ENCODE assay signal across 8 mouse cellular contexts in the genomic region with DNA sequence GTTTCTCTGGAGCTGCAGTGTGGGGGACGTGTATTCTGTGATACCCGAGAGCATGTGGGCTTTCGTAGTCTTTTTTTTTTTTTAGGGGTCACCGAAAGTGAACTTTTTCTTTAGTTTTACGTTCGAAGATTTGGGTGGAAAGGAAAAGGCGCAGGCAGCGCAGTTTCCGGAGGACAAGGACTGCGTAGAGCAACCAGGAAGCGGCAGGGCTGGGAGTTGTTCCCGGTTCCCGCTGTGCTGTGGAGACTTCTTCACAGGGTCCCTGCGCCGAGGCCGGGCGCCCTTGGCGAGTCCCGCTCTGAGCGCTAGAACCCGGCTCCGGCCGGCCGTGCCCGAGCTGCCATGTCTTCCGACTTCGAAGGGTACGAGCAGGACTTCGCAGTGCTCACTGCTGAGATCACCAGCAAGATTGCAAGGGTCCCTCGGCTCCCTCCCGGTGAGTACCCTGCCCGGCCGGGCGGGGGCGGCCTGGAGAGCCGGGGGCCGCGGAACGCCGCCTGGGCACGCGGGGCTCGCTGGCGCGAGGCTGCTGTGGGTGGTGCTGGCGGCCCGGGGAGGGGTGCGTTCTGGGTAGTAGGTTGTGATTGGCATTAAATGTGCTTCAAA. TPM values are rescaled to one million over a fixed set of nuclear protein-coding genes. Genes with fewer than 3 reads are reported as not detected.
DNase-seq lines count a peak whose midpoint lies in the region; ATAC-seq lines count a peak whose summit lies in the region.

TSS of gene Vti1a (plus strand) at position 187 of the 606 bp plus-strand sequence.

- ATAC-seq in inflammation-experienced regulatory T-cells, adult 6 months = peak; percentile 83
- ATAC-seq in megakaryocyte-erythroid progenitor cell, adult 5-6 weeks (replicated peaks; ENCODE audit: low FRiP score, low TSS enrichment, poor library complexity, severe bottlenecking) = peak; percentile 81

- intact Hi-C loops in gastrocnemius, postnatal 14 days (cut with DNase I; ENCODE audit: low total_unique reads) = no loop called here
- intact Hi-C loops in left cerebral cortex, postnatal 10 days (cut with DNase I) = no loop called here

- peak; percentile 87 to 97 for DNase-seq in adrenal gland, adult (ENCODE audit: inconsistent age in 2 of 2, low spot score in 1 of 2)
- DNase-seq in embryo, embryonic 10.5 days (ENCODE audit: low spot score) = peak; percentile 94
- DNase-seq in gastrocnemius, postnatal 14 days = peak; percentile 87
- peak; percentile 85 to 94 for DNase-seq in left cerebral cortex, postnatal 10 days (ENCODE audit: extremely low spot score in 1 of 2, low spot score in 2 of 2)
- peak; percentile 87 for DNase-seq in right cerebral cortex, postnatal 25 days
- DNase-seq in urinary bladder, postnatal 4 days (ENCODE audit: low spot score in 2 of 2) = peak; percentile 83 to 84

RNA-seq across cellular contexts. Expression of gene Vti1a, which starts in this region (rescaled TPM):
- total RNA-seq in gastrocnemius, postnatal 14 days (2021) = 10 to 100 TPM; 14.4 to 14.6 TPM
- polyA plus RNA-seq in inflammation-experienced regulatory T-cells, adult 6 months (2017; shearing (Covaris generic)) = 10 to 100 TPM; 26.2 to 39.5 (median 34.4) TPM
- total RNA-seq in left cerebral cortex, postnatal 10 days (2021) = 10 to 100 TPM; 58.0 to 61.1 TPM
- total RNA-seq in megakaryocyte-erythroid progenitor cell, adult 5-6 weeks (2014; fragmentation: Nextera tagmentation) = 56.4 and 65.4 TPM in 2 replicates
- 39.6 and 54.3 TPM in 2 replicates for total RNA-seq in megakaryocyte-erythroid progenitor cell, adult 5-6 weeks (2017)

Comparison
In these comparisons a context has a peak if more than half of its experiments do, and no peak if none do; other contexts are left out.
1. Peak in every context shown above with its lines: DNase-seq and ATAC-seq.